Mouse (Mus musculus) liver, adult (tissue): ENCODE data around the gene Mphosph8.

Experiments used
- GATA4 ChIP-seq: IDR thresholded peaks from 2 replicates; pipeline ENCODE4 v1.6.1; 2014; ENCODE audit warnings: mild to moderate bottlenecking, low read length; ENCODE audit not compliant: insufficient replicate concordance

Mphosph8 gene

GRCm38 (mm10) chr14:56667969-56668802 is at the start of gene Mphosph8:
Gene Mphosph8, plus strand, starts transcription at chr14:56668248.
- TF ChIP-seq GATA4 = 0 out of 2 replicates have a peak, but pooled peaks have one; percentile 32

- no peak for TF ChIP-seq GATA4
Observed at GRCm38 (mm10) chr14:56620425-56620824, 47.6 kb upstream of the Mphosph8 start.

GRCm38 (mm10) chr14:56626202-56626601 is 41.8 kb upstream of the Mphosph8 start:
- peak; percentile 98 for TF ChIP-seq GATA4

DNA sequence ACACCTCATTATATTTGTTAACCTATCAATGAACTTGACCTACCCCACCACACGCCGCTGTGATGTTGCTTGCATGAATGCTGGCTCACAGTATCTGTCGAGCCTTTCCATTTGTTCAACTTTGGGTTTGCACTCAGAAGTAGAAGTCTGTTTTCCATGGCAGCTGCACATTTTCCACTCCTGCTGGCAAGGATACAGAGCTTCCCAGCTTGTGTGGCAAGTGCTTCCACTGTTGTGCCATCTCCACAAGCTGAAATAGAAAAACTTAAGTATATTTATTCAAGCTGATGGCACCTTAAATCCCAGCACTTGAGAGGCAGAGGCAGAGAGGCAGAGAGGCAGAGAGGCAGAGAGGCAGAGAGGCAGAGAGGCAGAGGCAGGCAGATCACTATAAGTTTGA is 39.7 kb upstream of the Mphosph8 start:
- TF ChIP-seq GATA4 = no peak

DNA sequence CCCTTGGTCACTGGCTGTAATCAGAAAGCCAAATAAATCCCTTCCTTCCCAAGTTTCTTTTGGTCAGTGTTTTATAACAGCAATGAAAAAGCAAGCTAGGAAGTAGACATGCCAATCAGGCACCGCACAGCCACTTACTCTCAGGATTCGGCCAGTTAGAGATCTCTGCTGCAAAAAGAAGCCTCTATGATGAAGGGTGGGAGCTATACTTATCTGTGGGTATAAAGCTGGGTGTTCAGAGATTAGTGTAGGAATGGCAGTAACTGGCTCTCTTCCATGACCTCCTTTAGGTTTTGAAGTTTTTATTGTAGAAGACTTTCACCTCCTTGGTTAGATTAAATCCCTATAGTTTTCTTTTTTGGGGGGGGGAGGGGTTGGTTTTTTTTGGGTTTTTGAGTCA is 36.9 kb upstream of the Mphosph8 start:
- no peak for TF ChIP-seq GATA4

GRCm38 (mm10) chr14:56647206-56647605 is 20.8 kb upstream of the Mphosph8 start:
- TF ChIP-seq GATA4 = no peak

GRCm38 (mm10) chr14:56649448-56649847 is 18.6 kb upstream of the Mphosph8 start:
- TF ChIP-seq GATA4 = no peak

DNA sequence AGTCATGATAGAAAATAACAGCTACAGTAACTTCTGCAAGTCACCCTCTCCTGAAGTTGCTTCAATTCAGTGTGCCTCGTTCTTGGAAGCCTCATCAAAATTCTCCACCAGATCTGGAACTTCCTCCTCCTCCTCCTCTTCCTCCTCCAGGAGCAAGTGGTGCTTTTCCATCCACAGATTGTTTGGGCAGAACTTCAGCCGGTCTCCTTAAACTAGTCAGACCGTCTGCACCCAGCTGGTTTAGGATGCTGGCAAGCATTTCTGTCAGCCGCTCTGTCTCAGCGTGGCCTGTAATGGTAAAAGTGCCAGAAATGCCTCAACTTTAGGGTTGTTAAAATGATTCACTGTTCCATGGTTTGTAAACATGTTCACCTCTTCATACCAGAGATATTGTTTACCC is 2.4 kb upstream of the Mphosph8 start:
- TF ChIP-seq GATA4 = no peak

- no peak for TF ChIP-seq GATA4
Observed at GRCm38 (mm10) chr14:56666909-56667308, 1.1 kb upstream of the Mphosph8 start.

GRCm38 (mm10) chr14:56669046-56669620 is 1.1 kb downstream of the Mphosph8 start:
- TF ChIP-seq GATA4 = no peak

- TF ChIP-seq GATA4 = no peak
Observed at GRCm38 (mm10) chr14:56685426-56685825, 17.4 kb downstream of the Mphosph8 start.

GRCm38 (mm10) chr14:56689116-56689515 is 21.1 kb downstream of the Mphosph8 start:
- no peak for TF ChIP-seq GATA4

GRCm38 (mm10) chr14:56689766-56690165 is 21.7 kb downstream of the Mphosph8 start:
- no peak for TF ChIP-seq GATA4

GRCm38 (mm10) chr14:56695495-56695894 is 27.4 kb downstream of the Mphosph8 start:
- TF ChIP-seq GATA4 = no peak

DNA sequence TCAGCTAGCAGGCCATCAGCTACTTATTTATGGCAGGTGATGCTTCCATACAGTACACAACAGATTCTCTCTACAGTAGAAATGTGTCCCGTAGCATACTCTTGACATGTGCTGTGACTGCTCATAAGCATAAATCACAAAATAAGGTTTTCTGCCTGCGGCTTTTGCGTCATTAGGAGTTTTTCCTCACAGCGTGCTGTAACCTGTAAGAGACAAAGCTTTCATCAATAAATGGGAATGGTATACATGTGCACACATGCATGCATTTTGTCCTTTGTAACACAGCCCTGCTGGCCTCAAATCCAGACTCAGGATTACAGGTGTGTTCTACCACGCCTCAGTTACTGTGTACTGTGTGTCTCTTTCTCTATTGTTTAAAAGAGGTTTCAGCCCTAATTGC is 29.8 kb downstream of the Mphosph8 start:
- TF ChIP-seq GATA4 = no peak

DNA sequence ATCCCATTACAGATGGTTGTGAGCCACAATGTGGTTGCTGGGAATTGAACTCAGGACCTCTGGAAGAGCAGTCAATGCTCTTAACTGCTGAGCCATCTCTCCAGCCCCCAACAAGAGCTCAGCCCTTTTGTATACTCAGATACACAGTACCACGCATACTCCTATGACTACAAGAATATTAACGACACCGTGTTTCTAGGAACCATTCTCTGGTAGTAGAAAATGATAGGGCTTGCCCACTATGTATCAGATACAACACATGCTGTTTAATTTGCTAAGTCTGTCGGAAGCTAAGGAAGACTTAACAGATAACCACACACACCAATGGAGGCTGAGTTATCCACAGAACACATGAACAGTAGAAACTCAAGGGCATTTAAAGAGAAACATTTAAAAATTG is 34.6 kb downstream of the Mphosph8 start:
- TF ChIP-seq GATA4 = no peak
